Mouse (Mus musculus) lung, embryonic 14.5 days (tissue): ENCODE measurements at regions not wholly inside any gene's neighbourhood (a gene's known extent, or its start where the extent isn't known, plus 50 kb on each side); places are given as distances from the start of the nearest gene placed in this dataset.

Source experiments
- ATAC-seq: fragments of 200-750 bp; cut with Nextera tagmentation; 2 replicates; pipeline ENCODE4 v1.8.0; 2017; ENCODE audit warnings: mild to moderate bottlenecking, moderate TSS enrichment, moderate library complexity; ENCODE audit not compliant: insufficient read depth
- DNase-seq: peaks from one replicate; pipeline ENCODE4 v3.0.0-alpha.2; 2015
- H3K27ac ChIP-seq: fragments of 300-500 bp; sonication (generic); 2 replicates; pipeline ENCODE4 v1.5.1; 2014; ENCODE audit warnings: low read depth, mild to moderate bottlenecking, moderate library complexity
- H3K27me3 ChIP-seq: fragments of 300-500 bp; sonication (generic); 2 replicates; pipeline ENCODE4 v1.6.1; 2014; ENCODE audit warnings: low read length, control low read depth; ENCODE audit not compliant: insufficient read depth
- H3K36me3 ChIP-seq: fragments of 300-500 bp; sonication (generic); 2 replicates; pipeline ENCODE4 v1.6.1; 2014; ENCODE audit warnings: control low read depth; ENCODE audit not compliant: insufficient read depth
- H3K4me1 ChIP-seq: fragments of 300-500 bp; sonication (generic); 2 replicates; pipeline ENCODE4 v1.6.1; 2014; ENCODE audit warnings: antibody characterized with exemption, control low read depth; ENCODE audit not compliant: insufficient read depth
- H3K4me2 ChIP-seq: fragments of 300-500 bp; sonication (generic); 2 replicates; pipeline ENCODE4 v1.6.1; 2014; ENCODE audit warnings: mild to moderate bottlenecking
- H3K4me3 ChIP-seq: fragments of 300-500 bp; sonication (generic); 2 replicates; pipeline ENCODE4 v1.5.1; 2014; ENCODE audit warnings: low read depth, low read length
- H3K9ac ChIP-seq: fragments of 300-500 bp; sonication (generic); 2 replicates; pipeline ENCODE4 v1.6.1; 2014
- H3K9me3 ChIP-seq: fragments of 300-500 bp; sonication (generic); 2 replicates; pipeline ENCODE4 v1.6.1; 2016; ENCODE audit warnings: low read depth, low read length, control low read depth
- CTCF ChIP-seq: IDR thresholded peaks from 2 replicates; pipeline ENCODE4 v1.5.1; 2016; ENCODE audit warnings: antibody characterized with exemption, low read depth
- WGBS: fragments of 180-500 bp; shearing (Covaris S2); extraction: QIAGEN DNeasy Blood & Tissue Kit; methylation state at CpG from one replicate; pipeline ENCODE4 v1.1.7; 2014; 5-methylcytosine and 5-hydroxymethylcytosine counted together

- H3K4me2 ChIP-seq: no peak overlapping the region
- peak; percentile 83 for TF ChIP-seq CTCF
- no peaks in the 10 kb centered on the region for H3K4me1 ChIP-seq
- WGBS: 31% methylated on average over 14 of the region's 14 CpGs
- DNase-seq (peak; percentile 92), ATAC-seq (peak; percentile 56; the same call in 1 of the 2 replicates)
- no peaks in the 10 kb centered on the region for H3K27me3 ChIP-seq
- H3K27ac ChIP-seq: no peak overlapping the region
- H3K9me3 ChIP-seq: no peaks in the 10 kb centered on the region
- H3K4me3 ChIP-seq: no peak overlapping the region
- H3K36me3 ChIP-seq: no peaks in the 10 kb centered on the region
- no peak overlapping the region for H3K9ac ChIP-seq
Observed at GRCm38 (mm10) chr10:46057362-46058198, 480.0 kb downstream of the Hace1 start.

DNA sequence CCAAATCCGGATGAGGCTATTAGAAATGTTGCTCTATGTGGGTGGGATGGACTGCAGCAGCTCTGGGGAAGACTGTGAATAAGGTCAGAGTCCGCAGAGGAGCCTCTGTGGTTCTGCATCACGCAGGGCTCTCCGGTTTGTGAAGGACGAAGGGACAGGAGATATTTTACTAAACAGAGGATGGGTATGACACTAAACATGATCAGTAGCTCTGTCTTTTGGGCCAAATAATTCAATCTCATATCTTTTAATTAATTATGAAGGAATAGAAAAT is 480.5 kb downstream of the Hace1 start:
- TF ChIP-seq CTCF: no peak
- Histone ChIP-seq H3K27me3 (no peaks in the 10 kb centered on the region), H3K27ac (no peak overlapping the region), H3K4me3 (no peak overlapping the region), H3K9me3 (no peaks in the 10 kb centered on the region), H3K4me2 (no peak overlapping the region), H3K9ac (no peak overlapping the region), H3K4me1 (no peaks in the 10 kb centered on the region), H3K36me3 (no peaks in the 10 kb centered on the region)
- ATAC-seq (no peak), DNase-seq (no peak)
- 75% methylated on average over 5 of the region's 5 CpGs for WGBS

- H3K9me3 ChIP-seq: no peaks in the 10 kb centered on the region
- no peak overlapping the region for H3K27ac ChIP-seq
- H3K27me3 ChIP-seq: no peaks in the 10 kb centered on the region
- 75% methylated on average over 3 of the region's 3 CpGs for WGBS
- no peak for ATAC-seq
- H3K9ac ChIP-seq: no peak overlapping the region
- no peak for DNase-seq
- no peaks in the 10 kb centered on the region for H3K4me1 ChIP-seq
- H3K36me3 ChIP-seq: no peaks in the 10 kb centered on the region
- no peak for TF ChIP-seq CTCF
- H3K4me3 ChIP-seq: no peak overlapping the region
- no peak overlapping the region for H3K4me2 ChIP-seq
Observed at GRCm38 (mm10) chr10:46059285-46059684, 481.7 kb downstream of the Hace1 start.

- no peaks in the 10 kb centered on the region for H3K36me3 ChIP-seq
Observed at GRCm38 (mm10) chr10:46063831-46064230, 486.2 kb downstream of the Hace1 start.

GRCm38 (mm10) chr10:46070766-46071165 is 493.1 kb downstream of the Hace1 start:
- TF ChIP-seq CTCF: no peak
- H3K4me2 ChIP-seq: no peak overlapping the region
- H3K27ac ChIP-seq: no peak overlapping the region
- no peaks in the 10 kb centered on the region for H3K9me3 ChIP-seq
- no peak for DNase-seq
- WGBS: 68% methylated on average over 3 of the region's 3 CpGs
- H3K36me3 ChIP-seq: no peaks in the 10 kb centered on the region
- H3K9ac ChIP-seq: no peak overlapping the region
- no peak overlapping the region for H3K4me3 ChIP-seq
- no peaks in the 10 kb centered on the region for H3K4me1 ChIP-seq
- no peak for ATAC-seq
- H3K27me3 ChIP-seq: no peaks in the 10 kb centered on the region

More at GRCm38 (mm10) chr10:46063831-46064230, 486.2 kb downstream of the Hace1 start:
- no peak overlapping the region for H3K4me3 ChIP-seq
- WGBS: 85% methylated on average over 4 of the region's 4 CpGs
- no peak overlapping the region for H3K4me2 ChIP-seq
- TF ChIP-seq CTCF: no peak
- H3K27ac ChIP-seq: no peak overlapping the region
- ATAC-seq (no peak), DNase-seq (no peak)
- H3K9me3 ChIP-seq: no peaks in the 10 kb centered on the region
- H3K4me1 ChIP-seq: no peaks in the 10 kb centered on the region
- no peaks in the 10 kb centered on the region for H3K27me3 ChIP-seq
- H3K9ac ChIP-seq: no peak overlapping the region

DNA sequence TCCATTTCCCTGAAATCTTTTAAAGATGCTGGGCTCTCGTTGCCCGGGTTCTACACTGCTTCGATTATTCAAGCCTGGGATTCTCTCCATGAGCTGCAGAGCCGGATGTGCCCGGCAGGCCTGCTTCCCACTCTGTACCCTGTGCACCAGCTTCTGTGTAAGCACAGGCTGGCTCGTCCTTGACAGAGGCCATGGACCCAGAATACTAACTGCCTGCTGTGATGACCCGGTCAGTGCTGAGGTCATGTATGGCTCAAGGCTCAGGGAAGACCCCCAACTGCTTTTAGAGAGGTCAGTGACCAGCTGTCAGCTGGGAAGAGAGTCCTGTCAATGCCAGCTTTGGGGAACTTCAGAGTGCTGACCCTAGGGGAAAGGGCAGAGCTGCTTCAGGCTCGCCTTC is 493.6 kb downstream of the Hace1 start:
- Histone ChIP-seq H3K27ac (no peak overlapping the region), H3K9me3 (no peaks in the 10 kb centered on the region), H3K4me2 (no peak overlapping the region), H3K27me3 (no peaks in the 10 kb centered on the region), H3K4me3 (no peak overlapping the region), H3K4me1 (no peaks in the 10 kb centered on the region), H3K9ac (no peak overlapping the region), H3K36me3 (no peaks in the 10 kb centered on the region)
- no peak; the same call in 1 of the 2 replicates for ATAC-seq
- no peak for DNase-seq
- no peak for TF ChIP-seq CTCF
- 43% methylated on average over 8 of the region's 8 CpGs for WGBS

GRCm38 (mm10) chr10:46071810-46072549 is 494.4 kb downstream of the Hace1 start:
- Histone ChIP-seq H3K27me3 (no peaks in the 10 kb centered on the region), H3K9me3 (no peaks in the 10 kb centered on the region), H3K27ac (no peak overlapping the region), H3K36me3 (no peaks in the 10 kb centered on the region), H3K9ac (no peak overlapping the region), H3K4me2 (no peak overlapping the region), H3K4me1 (no peaks in the 10 kb centered on the region), H3K4me3 (no peak overlapping the region)
- DNase-seq: no peak
- TF ChIP-seq CTCF: no peak
- no peak for ATAC-seq
- 73% methylated on average over 12 of the region's 12 CpGs for WGBS
